9 mouse cellular contexts compared by ENCODE assay signal in genomic region chr15:100263246-100263905, GRCm38 (mm10). TPM values are rescaled to one million over a fixed set of nuclear protein-coding genes. Genes with fewer than 3 reads are reported as not detected.
DNase-seq lines count a peak whose midpoint lies in the region; ATAC-seq and TF ChIP-seq lines count a peak whose summit lies in the region.
"Had no signal": no experiment of that assay in that cellular context is flagged by ENCODE, and none has a peak within 500 bp of the region (broad histone marks: within the 10 kb centered on the region; RNA-seq: fewer than 3 reads in every experiment).

No protein-coding gene starts in this region.

- WGBS in hindbrain, embryonic 11.5 days = 21% methylated on average over 4 of the region's 4 CpGs
- 22% methylated on average over 4 of the region's 4 CpGs for WGBS in hindbrain, embryonic 13.5 days
- WGBS in intestine, postnatal 0 days = 37% methylated on average over 4 of the region's 4 CpGs

- ATAC-seq in hindbrain, embryonic 11.5 days (ENCODE audit: low FRiP score) = no peak
- no peak for ATAC-seq in hindbrain, embryonic 13.5 days (ENCODE audit: low FRiP score)
- ATAC-seq in intestine, postnatal 0 days = no peak

- no peak overlapping the region for H3K4me2 ChIP-seq in hindbrain, embryonic 11.5 days (replicated peaks; ENCODE audit: low read depth, low read length)
- no peak overlapping the region for H3K4me2 ChIP-seq in hindbrain, embryonic 13.5 days
- no peak overlapping the region for H3K4me2 ChIP-seq in intestine, postnatal 0 days (replicated peaks; ENCODE audit: low read depth)
- H3K4me2 ChIP-seq: neural tube, embryonic 13.5 days had no signal

- H3K9ac ChIP-seq in hindbrain, embryonic 11.5 days (ENCODE audit: low read depth, low read length) = no peak overlapping the region
- no peak overlapping the region for H3K9ac ChIP-seq in hindbrain, embryonic 13.5 days
- no peak overlapping the region for H3K9ac ChIP-seq in intestine, postnatal 0 days (ENCODE audit: low read depth, low read length)
- H3K9ac ChIP-seq: neural tube, embryonic 13.5 days had no signal

- TF ChIP-seq CTCF in intestine, postnatal 0 days (IDR thresholded peaks at IDR 0.05; ENCODE audit: low read depth) = peak; percentile 67

- no peak overlapping the region for H3K4me3 ChIP-seq in hindbrain, embryonic 11.5 days (ENCODE audit: low read depth, low read length)
- no peak overlapping the region for H3K4me3 ChIP-seq in hindbrain, embryonic 13.5 days
- H3K4me3 ChIP-seq in intestine, postnatal 0 days (ENCODE audit: low read depth, low read length) = no peak overlapping the region
- H3K4me3 ChIP-seq: neural tube, embryonic 13.5 days had no signal

- H3K36me3 ChIP-seq in hindbrain, embryonic 11.5 days (ENCODE audit: control insufficient read depth, insufficient read depth, low read length) = no peaks in the 10 kb centered on the region
- H3K36me3 ChIP-seq in hindbrain, embryonic 13.5 days = peaks cover 17% of the 10 kb centered on the region
- peaks cover 19% of the 10 kb centered on the region for H3K36me3 ChIP-seq in intestine, postnatal 0 days (ENCODE audit: control insufficient read depth, insufficient read depth)

- H3K9me3 ChIP-seq in hindbrain, embryonic 11.5 days (ENCODE audit: control insufficient read depth, low read length) = no peaks in the 10 kb centered on the region
- H3K9me3 ChIP-seq in hindbrain, embryonic 13.5 days = no peaks in the 10 kb centered on the region
- H3K9me3 ChIP-seq in intestine, postnatal 0 days (ENCODE audit: control insufficient read depth) = no peaks in the 10 kb centered on the region
- H3K9me3 ChIP-seq: neural tube, embryonic 13.5 days had no signal

- peak; percentile 23 for DNase-seq in hindbrain, embryonic 11.5 days (ENCODE audit: low spot score)
- DNase-seq in B cell, adult 2 months = peak; percentile 9 to 11
- DNase-seq in R1 (ENCODE audit: low read depth, low spot score) = peak; percentile 74
- no peak for DNase-seq in urinary bladder, postnatal 36 days (ENCODE audit: low spot score in 2 of 2)
- DNase-seq in thymus, postnatal 25 days = no peak
- no peak for DNase-seq in Muller cell, postnatal 12 days (ENCODE audit: inconsistent ontology term)

- H3K4me1 ChIP-seq in hindbrain, embryonic 11.5 days (replicated peaks; ENCODE audit: control insufficient read depth, insufficient read depth, low read length) = no peaks in the 10 kb centered on the region
- H3K4me1 ChIP-seq in hindbrain, embryonic 13.5 days (replicated peaks) = no peaks in the 10 kb centered on the region
- H3K4me1 ChIP-seq in intestine, postnatal 0 days (replicated peaks; ENCODE audit: control insufficient read depth, insufficient read depth, low read length) = no peaks in the 10 kb centered on the region
- H3K4me1 ChIP-seq: neural tube, embryonic 13.5 days had no signal

- H3K27me3 ChIP-seq in hindbrain, embryonic 11.5 days (ENCODE audit: control insufficient read depth, insufficient read depth, low read length) = no peaks in the 10 kb centered on the region
- no peaks in the 10 kb centered on the region for H3K27me3 ChIP-seq in hindbrain, embryonic 13.5 days
- no peaks in the 10 kb centered on the region for H3K27me3 ChIP-seq in intestine, postnatal 0 days (replicated peaks; ENCODE audit: control insufficient read depth, insufficient read depth, low read length)
- H3K27me3 ChIP-seq: neural tube, embryonic 13.5 days had no signal

- H3K27ac ChIP-seq in hindbrain, embryonic 11.5 days (ENCODE audit: low read depth, low read length) = no peak overlapping the region
- H3K27ac ChIP-seq in hindbrain, embryonic 13.5 days = no peak overlapping the region
- H3K27ac ChIP-seq in intestine, postnatal 0 days (ENCODE audit: low read depth, low read length) = no peak overlapping the region
- H3K27ac ChIP-seq: neural tube, embryonic 13.5 days had no signal

RNA-seq across cellular contexts. Expression of gene Tmprss12, which starts 17.3 kb away (rescaled TPM):
- polyA plus RNA-seq in hindbrain, embryonic 11.5 days (2014; fragmentation: Nextera tagmentation; extraction: Ambion mirVana) = not detected in 2 replicates
- not detected in 2 replicates for polyA plus RNA-seq in hindbrain, embryonic 13.5 days (2015; fragmentation: Nextera tagmentation; extraction: Ambion mirVana)
- polyA plus RNA-seq in intestine, postnatal 0 days (2015; fragmentation: Nextera tagmentation; extraction: Ambion mirVana) = not detected in 2 replicates
- polyA plus RNA-seq: neural tube, embryonic 13.5 days had no signal

RNA-seq across cellular contexts. Expression of gene Atf1, which starts 35.8 kb away (rescaled TPM):
- 27.7 and 35.5 TPM in 2 replicates for polyA plus RNA-seq in hindbrain, embryonic 11.5 days (2014; fragmentation: Nextera tagmentation; extraction: Ambion mirVana)
- polyA plus RNA-seq in hindbrain, embryonic 13.5 days (2015; fragmentation: Nextera tagmentation; extraction: Ambion mirVana) = 17.5 and 17.7 TPM in 2 replicates
- polyA plus RNA-seq in intestine, postnatal 0 days (2015; fragmentation: Nextera tagmentation; extraction: Ambion mirVana) = 25.3 and 29.0 TPM in 2 replicates

RNA-seq across cellular contexts. Expression of gene Mettl7a1, which starts 40.6 kb away (rescaled TPM):
- polyA plus RNA-seq in hindbrain, embryonic 11.5 days (2014; fragmentation: Nextera tagmentation; extraction: Ambion mirVana) = 3.3 and 3.4 TPM in 2 replicates
- polyA plus RNA-seq in hindbrain, embryonic 13.5 days (2015; fragmentation: Nextera tagmentation; extraction: Ambion mirVana) = 3.2 and 4.3 TPM in 2 replicates
- 6.5 and 6.8 TPM in 2 replicates for polyA plus RNA-seq in intestine, postnatal 0 days (2015; fragmentation: Nextera tagmentation; extraction: Ambion mirVana)

Comparison
In these comparisons a context has a peak if more than half of its experiments do, and no peak if none do; other contexts are left out.
1. DNase-seq: peak in hindbrain, embryonic 11.5 days (single experiment), B cell, adult 2 months (2 of 2) and R1 (single experiment); none in urinary bladder, postnatal 36 days (0 of 2), thymus, postnatal 25 days (single experiment) and Muller cell, postnatal 12 days (single experiment).